Mouse (Mus musculus): ENCODE results near the gene Ssbp3.

The Ssbp3 gene

GRCm38 (mm10) chr4:107058781-107059180 lies 148.3 kb downstream of the Ssbp3 start:
- peak; percentile 12 to 51 for DNase-seq

- DNase-seq, result no peak
Measured at GRCm38 (mm10) chr4:107061560-107061959, 151.1 kb downstream of the Ssbp3 start.

- DNase-seq, result no peak
Measured at GRCm38 (mm10) chr4:107063214-107063613, 152.7 kb downstream of the Ssbp3 start.

- DNase-seq, result no peak
Measured at GRCm38 (mm10) chr4:107064394-107065098, 154.0 kb downstream of the Ssbp3 start.

GRCm38 (mm10) chr4:107066252-107067124 lies 156.0 kb downstream of the Ssbp3 start, which contains the start of the genes Mrpl37 and Cyb5rl:
Gene Mrpl37 (minus strand): TSS chr4:107066868.
Gene Cyb5rl (plus strand): TSS chr4:107066988.
- peak; percentile 96 to 97 for DNase-seq

- DNase-seq, result peak; percentile 19 to 58
Measured at GRCm38 (mm10) chr4:107067151-107067840, 156.8 kb downstream of the Ssbp3 start.

- DNase-seq, result no peak
Measured at GRCm38 (mm10) chr4:107072343-107072742, 161.8 kb downstream of the Ssbp3 start.

GRCm38 (mm10) chr4:107075456-107075855 lies 165.0 kb downstream of the Ssbp3 start:
- no peak for DNase-seq

- DNase-seq, result no peak
Measured at GRCm38 (mm10) chr4:107078894-107079293, 168.4 kb downstream of the Ssbp3 start.

- no peak for DNase-seq
Measured at GRCm38 (mm10) chr4:107079716-107080115, 169.2 kb downstream of the Ssbp3 start.

GRCm38 (mm10) chr4:107082185-107082584 lies 171.7 kb downstream of the Ssbp3 start:
- no peak for DNase-seq

- DNase-seq, result no peak
Measured at GRCm38 (mm10) chr4:107083126-107083525, 172.6 kb downstream of the Ssbp3 start.

- DNase-seq, result no peak
Measured at GRCm38 (mm10) chr4:107084343-107084742, 173.8 kb downstream of the Ssbp3 start.

GRCm38 (mm10) chr4:107084858-107085257 lies 174.4 kb downstream of the Ssbp3 start:
- peak; percentile 17 to 39 for DNase-seq

- no peak for DNase-seq
Measured at GRCm38 (mm10) chr4:107091696-107092095, 181.2 kb downstream of the Ssbp3 start.

- no peak for DNase-seq
Measured at GRCm38 (mm10) chr4:107094484-107095187, 184.1 kb downstream of the Ssbp3 start.

GRCm38 (mm10) chr4:107096043-107096442 lies 185.5 kb downstream of the Ssbp3 start:
- DNase-seq, result no peak

- no peak for DNase-seq
Measured at GRCm38 (mm10) chr4:107096841-107097373, 186.4 kb downstream of the Ssbp3 start, which contains the start of gene Cdcp2. Gene Cdcp2 (plus strand): TSS chr4:107096891.

- no peak for DNase-seq
Measured at GRCm38 (mm10) chr4:107097871-107098270, 187.4 kb downstream of the Ssbp3 start.

- no peak for DNase-seq
Measured at GRCm38 (mm10) chr4:107098375-107098774, 187.9 kb downstream of the Ssbp3 start.

GRCm38 (mm10) chr4:107098791-107099525 lies 188.5 kb downstream of the Ssbp3 start:
- no peak for DNase-seq
